Mouse (Mus musculus): ENCODE measurements around the gene Wdr11.

Wdr11 gene

GRCm38 (mm10) chr7:129685326-129685725, 93.7 kb downstream of the Wdr11 start:
- DNase-seq (ENCODE audit: low spot score), result no peak
